In the genomic region with DNA sequence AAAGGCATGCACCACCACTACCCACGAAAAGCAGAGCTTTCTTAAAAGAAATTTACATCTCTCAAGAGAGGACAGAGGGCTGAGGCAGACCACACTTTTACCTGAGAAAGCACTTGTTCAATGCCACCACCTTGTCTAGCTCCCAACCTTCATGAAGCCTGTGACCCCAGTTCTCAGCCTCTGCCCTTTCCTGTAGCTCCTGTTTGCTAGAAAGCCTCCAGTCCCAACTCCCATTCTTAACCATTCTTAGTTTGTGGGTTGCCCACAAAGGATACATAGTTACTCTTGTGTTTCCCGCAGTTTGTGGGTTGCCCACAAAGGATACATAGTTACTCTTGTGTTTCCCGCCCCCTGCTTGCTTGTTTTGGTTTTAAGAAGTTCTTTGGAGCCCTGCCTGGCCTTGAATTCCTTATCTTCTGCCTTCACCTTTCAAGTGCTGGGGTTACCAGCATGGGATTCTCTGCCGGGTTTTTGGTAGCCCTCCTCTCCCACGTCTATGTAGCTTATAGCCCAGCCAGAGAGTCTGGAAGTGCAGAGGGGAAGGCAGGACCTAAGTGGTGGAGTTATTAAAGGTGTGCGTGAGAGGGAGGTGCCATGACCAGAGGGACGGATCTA, we compare ENCODE assay signal across 8 mouse cellular contexts. TPM values are rescaled to one million over a fixed set of nuclear protein-coding genes. Genes with fewer than 3 reads are reported as not detected.
DNase-seq lines count a peak whose midpoint lies in the region; ATAC-seq and TF ChIP-seq lines count a peak whose summit lies in the region.

No protein-coding gene starts in this region.

- no peak for TF ChIP-seq POLR2A in bone marrow, adult 2 months (IDR thresholded peaks at IDR 0.05; ENCODE audit: borderline replicate concordance, control insufficient read depth, low read depth, low read length)

- H3K27me3 ChIP-seq in megakaryocyte, embryonic 14.5 days (replicated peaks) = peaks cover 35% of the 10 kb centered on the region
- H3K27me3 ChIP-seq in intestine, postnatal 0 days (replicated peaks; ENCODE audit: control insufficient read depth, insufficient read depth, low read length) = no peaks in the 10 kb centered on the region
- H3K27me3 ChIP-seq in stomach, embryonic 14.5 days (ENCODE audit: control insufficient read depth, insufficient read depth, low read length) = peaks cover 3% of the 10 kb centered on the region; the same call in 1 of the 2 replicates

- 2% methylated on average over 7 of the region's 7 CpGs for WGBS in bone marrow, adult 2 months
- WGBS in intestine, postnatal 0 days = 39% methylated on average over 7 of the region's 7 CpGs
- WGBS in stomach, embryonic 14.5 days = 38% methylated on average over 7 of the region's 7 CpGs

- no peak for TF ChIP-seq CTCF in bone marrow, adult 2 months (IDR thresholded peaks at IDR 0.05; ENCODE audit: control insufficient read depth, insufficient read depth, low read length)
- no peak for TF ChIP-seq CTCF in intestine, postnatal 0 days (IDR thresholded peaks at IDR 0.05; ENCODE audit: low read depth)

- peaks cover 68% of the 10 kb centered on the region for H3K4me1 ChIP-seq in megakaryocyte, embryonic 14.5 days
- H3K4me1 ChIP-seq in bone marrow, adult 2 months (ENCODE audit: control insufficient read depth, insufficient read depth, low read length) = peaks cover 6% of the 10 kb centered on the region
- peaks cover 4% of the 10 kb centered on the region; the same call in 1 of the 2 replicates for H3K4me1 ChIP-seq in intestine, postnatal 0 days (replicated peaks; ENCODE audit: control insufficient read depth, insufficient read depth, low read length)
- H3K4me1 ChIP-seq in stomach, embryonic 14.5 days (ENCODE audit: control insufficient read depth, insufficient read depth, low read length) = peaks cover 21% of the 10 kb centered on the region

- peak overlapping the region; percentile 83 for H3K4me2 ChIP-seq in intestine, postnatal 0 days (replicated peaks; ENCODE audit: low read depth)
- peak overlapping the region; percentile 91 for H3K4me2 ChIP-seq in stomach, embryonic 14.5 days (replicated peaks; ENCODE audit: low read depth, low read length)

- DNase-seq in yolk sac, embryonic 10.5 days (ENCODE audit: low spot score) = no peak
- DNase-seq in retina, postnatal 1 day = no peak
- DNase-seq in frontal cortex, postnatal 36 days (ENCODE audit: low spot score in 2 of 2) = no peak

- ATAC-seq in megakaryocyte, adult 5-6 weeks (ENCODE audit: poor library complexity, severe bottlenecking) = no peak
- 0 out of 2 replicates have a peak, but pooled peaks have one; percentile 0 for ATAC-seq in intestine, postnatal 0 days
- ATAC-seq in stomach, embryonic 14.5 days (ENCODE audit: insufficient number of reproducible peaks, insufficient read depth, low FRiP score, low read depth) = no peak

- 0 out of 2 replicates have a peak overlapping the region, but pooled peaks have one; percentile 7 for H3K9ac ChIP-seq in intestine, postnatal 0 days (ENCODE audit: low read depth, low read length)
- no peak overlapping the region for H3K9ac ChIP-seq in stomach, embryonic 14.5 days (replicated peaks; ENCODE audit: low read depth, low read length)

- peak overlapping the region; percentile 94 for H3K27ac ChIP-seq in bone marrow, adult 2 months (ENCODE audit: control insufficient read depth, insufficient read depth, low read depth, low read length, poor library complexity)
- H3K27ac ChIP-seq in intestine, postnatal 0 days (ENCODE audit: low read depth, low read length) = peak overlapping the region; percentile 89
- 0 out of 2 replicates have a peak overlapping the region, but pooled peaks have one; percentile 6 for H3K27ac ChIP-seq in stomach, embryonic 14.5 days (ENCODE audit: low read length)

- H3K9me3 ChIP-seq in megakaryocyte, embryonic 14.5 days = no peaks in the 10 kb centered on the region
- H3K9me3 ChIP-seq in intestine, postnatal 0 days (ENCODE audit: control insufficient read depth) = no peaks in the 10 kb centered on the region
- no peaks in the 10 kb centered on the region for H3K9me3 ChIP-seq in stomach, embryonic 14.5 days (ENCODE audit: control insufficient read depth, low read depth, low read length)

- peak overlapping the region; percentile 96 for H3K4me3 ChIP-seq in megakaryocyte, embryonic 14.5 days (replicated peaks)
- H3K4me3 ChIP-seq in bone marrow, adult 2 months (replicated peaks; ENCODE audit: control insufficient read depth, low read depth, low read length) = peak overlapping the region; percentile 80
- H3K4me3 ChIP-seq in intestine, postnatal 0 days (ENCODE audit: low read depth, low read length) = peak overlapping the region; percentile 66
- no peak overlapping the region for H3K4me3 ChIP-seq in stomach, embryonic 14.5 days (ENCODE audit: low read depth, low read length)

- H3K36me3 ChIP-seq in megakaryocyte, embryonic 14.5 days (replicated peaks; ENCODE audit: low read length) = peaks cover 14% of the 10 kb centered on the region
- peaks cover 9% of the 10 kb centered on the region for H3K36me3 ChIP-seq in intestine, postnatal 0 days (ENCODE audit: control insufficient read depth, insufficient read depth)
- H3K36me3 ChIP-seq in stomach, embryonic 14.5 days (ENCODE audit: control insufficient read depth, insufficient read depth, low read length) = no peaks in the 10 kb centered on the region

RNA-seq across cellular contexts. Expression of a gene that starts 1.4 kb away (rescaled TPM):
- 1.2 TPM in 1 of 2 replicates, not detected in the other for polyA plus RNA-seq in megakaryocyte, embryonic 14.5 days (2012; ENCODE audit: insufficient read depth, low replicate concordance)
- total RNA-seq in megakaryocyte, adult 5-6 weeks (2015) = 108 and 121 TPM in 2 replicates
- total RNA-seq in megakaryocyte, adult 5-6 weeks (2017) = 70.7 and 84.8 TPM in 2 replicates
- 18.8 and 27.7 TPM in 2 replicates for polyA plus RNA-seq in bone marrow, adult 2 months (2011; ENCODE audit: insufficient read depth, insufficient read length, low replicate concordance, missing spikeins)
- 23.1 and 23.2 TPM in 2 replicates for polyA plus RNA-seq in intestine, postnatal 0 days (2015; fragmentation: Nextera tagmentation; extraction: Ambion mirVana)
- 11.1 and 13.5 TPM in 2 replicates for polyA plus RNA-seq in stomach, embryonic 14.5 days (2014; fragmentation: Nextera tagmentation; extraction: Ambion mirVana)

RNA-seq across cellular contexts. Expression of a gene that starts 36.1 kb away (rescaled TPM):
- polyA plus RNA-seq in megakaryocyte, embryonic 14.5 days (2012; ENCODE audit: insufficient read depth, low replicate concordance) = 1.5 and 2.0 TPM in 2 replicates
- total RNA-seq in megakaryocyte, adult 5-6 weeks (2015) = 4.8 and 6.0 TPM in 2 replicates
- 1.2 and 3.4 TPM in 2 replicates for total RNA-seq in megakaryocyte, adult 5-6 weeks (2017)
- 3.3 and 6.2 TPM in 2 replicates for polyA plus RNA-seq in bone marrow, adult 2 months (2011; ENCODE audit: insufficient read depth, insufficient read length, low replicate concordance, missing spikeins)
- polyA plus RNA-seq in intestine, postnatal 0 days (2015; fragmentation: Nextera tagmentation; extraction: Ambion mirVana) = 6.7 and 7.7 TPM in 2 replicates
- polyA plus RNA-seq in stomach, embryonic 14.5 days (2014; fragmentation: Nextera tagmentation; extraction: Ambion mirVana) = 9.0 and 11.8 TPM in 2 replicates

RNA-seq across cellular contexts. Expression of a gene that starts 36.2 kb away (rescaled TPM):
- 3.4 TPM in 1 of 2 replicates, not detected in the other for polyA plus RNA-seq in megakaryocyte, embryonic 14.5 days (2012; ENCODE audit: insufficient read depth, low replicate concordance)
- 12.9 and 15.0 TPM in 2 replicates for total RNA-seq in megakaryocyte, adult 5-6 weeks (2015)
- 12.9 and 15.8 TPM in 2 replicates for total RNA-seq in megakaryocyte, adult 5-6 weeks (2017)
- 5.6 and 12.0 TPM in 2 replicates for polyA plus RNA-seq in bone marrow, adult 2 months (2011; ENCODE audit: insufficient read depth, insufficient read length, low replicate concordance, missing spikeins)
- 7.7 and 8.3 TPM in 2 replicates for polyA plus RNA-seq in intestine, postnatal 0 days (2015; fragmentation: Nextera tagmentation; extraction: Ambion mirVana)
- 5.8 and 8.8 TPM in 2 replicates for polyA plus RNA-seq in stomach, embryonic 14.5 days (2014; fragmentation: Nextera tagmentation; extraction: Ambion mirVana)

Comparison
In these comparisons a context has a peak if more than half of its experiments do, and no peak if none do; other contexts are left out.
1. H3K27ac ChIP-seq: peak in every context shown above with its lines; median percentile 94 in bone marrow, adult 2 months; 89 in intestine, postnatal 0 days; 6 in stomach, embryonic 14.5 days.